Mouse (Mus musculus) cerebellum, adult 18-20 months (tissue): Measurements from ENCODE around the gene Zbp1.

Source experiments
- DNase-seq, 2 experiments: peaks; one replicate each; pipeline ENCODE4 v3.0.0; 2021

Zbp1 gene

DNA sequence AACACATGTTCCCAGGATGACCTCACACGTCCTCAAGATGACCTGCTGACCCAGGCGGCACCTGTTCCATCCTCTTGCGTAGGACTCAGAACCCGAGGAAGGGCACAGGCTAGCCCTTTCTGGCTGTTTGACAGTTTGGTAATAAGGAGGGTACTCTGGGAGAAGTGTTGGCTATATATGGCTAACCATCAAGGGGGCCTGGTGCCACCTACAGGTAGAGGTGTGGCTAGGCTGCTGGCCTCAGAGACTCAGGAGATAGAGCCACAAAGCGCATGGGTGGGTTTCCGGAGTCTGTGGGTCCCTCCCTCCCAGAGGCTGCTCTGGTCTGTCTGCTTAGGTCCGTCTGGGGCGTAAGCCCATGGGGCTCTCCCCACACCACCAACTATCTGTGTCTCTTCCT is 28.0 kb upstream of the Zbp1 start:
- DNase-seq, result no peak

DNA sequence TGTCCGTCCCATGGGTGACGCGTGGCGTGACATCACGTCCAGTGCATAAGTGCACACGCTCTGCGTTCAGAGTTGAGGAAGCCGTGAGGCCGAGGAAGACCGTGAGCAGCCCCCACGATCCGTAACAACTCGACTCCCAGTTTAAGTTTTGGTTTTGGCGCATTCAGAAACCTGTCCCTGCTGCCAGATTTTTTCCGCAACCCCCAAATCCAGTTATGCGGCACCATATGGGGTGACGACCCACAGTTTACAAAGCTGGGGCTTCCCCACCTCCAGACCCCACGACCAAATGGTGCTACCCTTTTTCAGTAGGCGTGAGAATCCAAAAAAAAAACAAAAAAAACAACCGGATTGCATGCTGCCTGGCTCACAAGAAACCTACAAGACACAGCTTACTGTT is 26.5 kb upstream of the Zbp1 start:
- DNase-seq, result no peak

DNA sequence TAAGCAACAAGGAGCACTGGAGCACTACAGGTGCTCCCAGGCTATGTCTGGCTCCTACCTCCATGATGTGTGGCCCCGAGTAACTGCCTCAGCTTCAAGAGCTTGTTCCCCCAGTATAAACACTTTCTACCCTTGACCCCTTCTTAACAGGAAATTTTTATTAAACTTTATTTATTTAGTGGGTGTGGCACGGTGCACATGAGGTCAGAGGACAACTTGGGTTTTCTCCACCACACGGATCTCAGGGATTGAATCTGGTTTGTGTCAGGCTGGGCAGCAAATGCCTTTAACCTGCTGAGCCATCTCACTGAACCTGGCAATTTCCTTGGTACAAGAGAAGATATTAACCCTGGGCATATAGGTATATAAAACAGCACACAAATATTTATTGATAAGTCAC is 25.4 kb upstream of the Zbp1 start:
- no peak for DNase-seq

DNA sequence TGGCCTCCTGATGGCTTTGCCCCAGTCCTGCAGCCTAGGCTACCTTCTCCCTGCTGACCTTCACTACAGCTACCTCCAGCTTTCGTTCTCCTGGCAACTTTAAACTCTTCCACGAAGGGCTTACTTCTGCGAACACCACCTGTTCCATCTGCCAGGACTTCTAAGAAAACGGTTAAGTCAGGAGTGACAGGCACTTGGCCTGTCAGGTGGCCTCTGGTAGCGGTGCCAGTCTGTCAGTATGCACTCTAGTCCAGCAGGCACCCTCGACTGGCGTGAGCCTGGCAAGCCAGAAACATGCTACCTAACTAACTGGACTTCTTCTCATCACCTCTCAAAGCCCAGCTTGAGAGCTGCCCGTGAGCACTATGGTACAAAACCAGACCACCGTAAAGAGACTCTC is 24.9 kb upstream of the Zbp1 start:
- DNase-seq, result no peak

DNA sequence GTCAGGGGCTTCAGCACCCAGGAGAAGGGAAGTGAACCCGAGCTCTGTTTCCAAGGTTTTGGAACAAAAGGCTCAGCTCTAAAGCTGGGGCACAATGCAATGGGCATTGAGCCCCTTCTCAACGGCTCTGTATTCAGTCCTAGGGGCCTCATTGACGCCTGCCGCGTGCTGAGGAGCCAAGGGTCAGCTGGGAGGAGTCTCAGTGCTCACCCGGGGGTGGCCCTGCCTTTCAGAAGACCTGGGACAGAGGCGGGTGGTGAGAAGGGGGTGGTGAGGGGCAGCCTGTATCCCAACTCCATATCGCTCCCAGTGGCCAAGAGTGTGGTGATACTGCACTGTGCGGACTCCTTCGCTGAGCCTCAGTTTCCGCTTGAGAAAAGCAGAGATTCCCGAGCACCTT is 24.2 kb upstream of the Zbp1 start:
- DNase-seq, result no peak

DNA sequence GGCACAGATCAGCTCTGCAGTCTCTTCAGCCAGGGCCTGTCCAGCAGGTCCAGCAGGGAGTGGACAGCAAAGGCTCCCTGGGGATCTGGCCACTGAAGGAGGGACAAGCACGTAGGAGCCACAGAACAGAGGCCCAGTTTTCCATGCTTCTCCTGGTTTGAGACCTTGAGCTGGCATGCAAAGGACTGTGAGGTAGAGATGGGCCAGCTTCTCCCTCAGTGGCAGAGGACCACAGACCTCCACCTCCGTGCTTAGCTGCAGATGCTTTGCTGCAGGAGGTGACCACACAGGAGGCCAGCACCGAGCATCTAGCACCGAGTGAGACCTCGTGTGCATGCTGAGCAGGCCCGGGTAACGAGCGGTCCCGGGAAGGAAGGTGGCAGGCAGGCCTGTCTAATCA is 22.0 kb upstream of the Zbp1 start:
- DNase-seq, result no peak

DNA sequence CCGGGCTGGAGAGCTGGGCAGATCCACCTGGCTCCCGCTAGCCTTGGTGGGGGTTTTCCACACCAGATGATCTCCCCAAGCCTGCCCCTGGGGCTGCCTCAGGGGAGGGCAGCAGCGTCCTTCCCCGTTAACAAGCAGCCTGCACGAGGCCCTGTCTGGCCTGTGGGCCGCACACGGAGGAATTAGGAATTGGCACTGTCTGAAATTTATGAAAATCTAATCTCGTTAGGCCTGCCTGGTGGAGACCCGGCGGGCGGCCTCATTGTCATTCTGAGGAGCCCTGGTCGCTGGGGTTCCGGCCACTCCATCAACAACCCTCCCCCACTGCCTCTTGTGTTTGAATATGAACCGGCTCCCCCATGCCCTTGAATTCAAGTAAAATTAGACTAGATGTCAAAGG is 19.8 kb upstream of the Zbp1 start:
- no peak for DNase-seq

DNA sequence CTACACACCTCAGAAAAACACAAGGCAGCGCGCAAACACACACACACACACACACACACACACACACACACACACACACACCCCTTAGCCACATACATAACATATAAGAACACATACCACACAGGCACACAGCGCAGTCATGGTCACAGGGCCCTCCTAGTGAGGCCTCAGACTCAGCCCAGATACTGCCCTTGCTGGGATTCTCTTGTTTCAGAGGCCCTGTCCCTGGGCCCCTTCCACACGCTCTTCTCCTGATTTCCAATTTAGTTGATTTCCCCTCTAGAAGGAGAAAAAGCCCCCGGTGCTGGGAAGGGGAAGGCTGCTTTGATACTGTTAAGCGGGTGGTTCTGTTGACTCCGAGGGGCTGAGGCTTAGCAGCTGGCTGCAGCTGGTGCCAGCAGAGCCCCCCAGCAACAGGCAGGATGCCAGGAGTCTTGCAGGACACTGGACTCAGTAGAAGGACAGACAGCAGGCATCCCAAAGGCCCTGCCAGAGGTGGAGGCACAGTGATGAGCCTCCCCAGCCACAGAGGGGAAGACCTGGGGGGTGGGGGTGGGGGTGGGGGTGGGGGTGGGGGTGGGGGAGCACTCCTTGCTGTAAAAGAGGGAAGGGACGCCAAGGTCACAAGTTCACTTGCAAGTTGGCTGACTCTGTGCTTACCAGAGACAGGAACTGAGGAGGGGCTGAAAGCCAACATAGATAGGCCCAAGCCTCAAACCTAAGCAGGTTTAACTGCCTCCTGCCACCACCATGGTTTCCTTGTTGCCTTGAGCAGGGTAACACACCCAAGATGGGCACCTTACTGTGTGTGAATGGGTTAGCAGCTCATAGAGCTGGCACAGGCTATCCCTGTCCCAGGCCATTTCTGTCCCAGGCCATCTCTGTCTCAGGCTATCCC is 17.0 kb upstream of the Zbp1 start:
- no peak for DNase-seq

DNA sequence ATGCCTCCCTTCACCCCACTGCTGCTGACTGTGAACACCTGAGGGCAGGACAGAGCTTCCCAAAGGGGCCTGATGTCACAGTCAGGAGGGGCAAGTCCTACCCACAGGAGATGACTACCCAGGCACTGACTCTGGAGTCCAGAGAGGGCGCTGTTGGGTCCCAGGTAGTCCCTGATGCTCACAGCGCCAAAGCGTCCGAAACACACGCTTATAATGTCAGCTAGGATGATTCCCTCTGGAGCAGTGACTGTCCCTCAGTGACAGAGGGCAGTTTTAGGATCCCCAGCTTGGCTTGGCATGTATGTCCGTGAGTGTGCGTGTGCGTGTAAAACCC is 14.0 kb upstream of the Zbp1 start:
- no peak for DNase-seq

DNA sequence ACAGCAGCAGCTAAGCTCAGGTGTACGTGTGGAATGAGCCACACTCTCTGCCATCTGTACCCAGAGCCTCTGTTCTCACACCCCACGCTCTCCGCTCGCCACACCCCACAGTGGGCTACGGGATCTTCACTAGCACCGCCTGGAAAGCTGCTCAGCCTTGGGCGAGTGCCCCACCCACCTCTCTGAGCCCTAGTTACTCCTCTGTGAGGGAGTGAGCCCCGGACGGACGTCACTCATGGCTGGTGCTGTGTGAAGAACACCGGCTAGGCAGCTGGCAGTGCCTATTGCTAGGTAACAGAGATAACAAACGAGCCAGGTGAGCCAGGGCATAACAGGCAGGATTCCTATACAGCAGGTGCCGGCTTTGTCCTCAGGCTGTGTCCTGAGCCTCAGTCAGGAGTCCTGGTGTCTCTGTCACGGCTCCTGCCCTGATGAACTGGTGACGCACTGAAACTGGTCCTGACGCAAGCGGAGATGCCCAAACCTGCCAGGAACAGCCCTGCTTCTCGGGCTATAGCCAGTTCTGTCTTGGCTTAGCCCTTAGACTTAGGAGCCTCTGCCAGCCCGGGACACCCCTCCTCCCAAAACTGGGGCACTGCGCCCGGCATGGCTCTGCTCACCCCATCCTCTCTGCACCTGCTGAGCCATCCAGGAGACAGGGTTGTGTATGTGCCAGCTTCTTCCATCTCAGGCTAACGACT is 13.5 kb upstream of the Zbp1 start:
- peak; percentile 12 to 17 for DNase-seq

DNA sequence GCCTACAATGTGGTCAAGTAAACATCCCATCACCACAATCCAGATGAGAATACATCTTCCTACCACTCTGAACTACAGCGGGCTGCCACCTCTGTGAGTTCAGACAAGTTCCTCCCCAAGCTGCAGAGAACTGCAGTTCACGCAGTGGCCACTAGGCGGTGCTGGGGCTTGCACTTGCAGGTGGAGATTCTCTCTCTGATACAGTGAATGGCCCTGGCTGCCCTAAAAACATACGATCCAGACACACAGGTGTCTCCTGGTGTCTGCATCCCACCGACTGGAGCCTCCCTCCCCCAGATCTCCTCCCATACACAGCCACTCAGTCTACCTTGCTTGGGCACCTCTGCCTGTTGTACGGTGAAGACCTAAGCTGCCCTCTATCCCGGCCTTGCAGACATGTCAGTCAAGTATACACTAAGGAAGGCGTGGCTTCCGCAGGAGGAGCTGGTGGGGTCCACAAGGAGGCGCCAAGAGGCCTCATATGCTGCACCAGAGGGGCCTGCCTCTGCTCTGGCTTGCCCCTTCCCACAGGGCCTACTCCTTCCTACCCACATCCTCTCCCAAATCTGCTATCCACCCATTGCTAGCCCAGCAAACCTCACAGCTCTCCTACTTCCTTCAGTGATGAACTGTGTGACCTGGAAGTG is 11.0 kb upstream of the Zbp1 start:
- DNase-seq, result peak; percentile 78 to 81

DNA sequence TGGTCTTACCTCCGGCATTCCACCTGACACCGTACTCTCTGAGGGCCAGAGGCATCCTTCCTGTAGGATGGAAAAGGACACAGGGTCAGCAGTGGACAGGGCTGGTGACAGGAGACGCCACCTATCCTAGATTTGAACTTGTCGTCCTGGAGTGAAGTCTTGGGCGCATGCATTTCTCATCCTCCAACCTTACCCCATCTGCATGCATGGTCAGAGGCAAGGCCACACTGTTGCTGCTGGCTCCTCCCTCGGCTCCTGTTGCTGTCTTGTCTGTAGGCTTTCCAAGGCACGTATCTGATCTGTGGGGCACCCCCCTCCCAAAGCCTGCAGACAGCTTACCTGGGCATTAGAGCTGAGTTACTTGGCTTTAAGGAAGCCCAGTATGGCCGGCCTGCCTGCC is 9.8 kb upstream of the Zbp1 start:
- no peak for DNase-seq

DNA sequence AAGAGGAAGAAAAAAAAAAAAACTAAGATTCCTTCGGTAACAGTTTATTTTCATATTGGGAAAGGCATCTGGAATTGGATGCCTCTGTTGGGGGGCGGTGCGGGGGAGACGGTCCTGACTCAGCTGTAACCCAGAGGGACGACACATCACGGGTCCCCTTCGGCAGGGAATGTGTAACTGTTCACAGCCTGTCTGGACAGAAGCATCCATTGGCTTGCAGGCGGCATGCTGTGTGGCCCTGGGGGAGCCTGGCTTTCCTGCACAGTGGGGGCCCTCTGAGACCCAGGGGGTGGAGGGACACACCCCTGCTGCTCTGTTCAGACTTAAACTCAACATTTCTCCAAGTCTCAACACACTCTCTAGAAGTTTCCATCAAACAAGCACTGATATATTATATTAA is 8.1 kb upstream of the Zbp1 start:
- DNase-seq, result no peak

DNA sequence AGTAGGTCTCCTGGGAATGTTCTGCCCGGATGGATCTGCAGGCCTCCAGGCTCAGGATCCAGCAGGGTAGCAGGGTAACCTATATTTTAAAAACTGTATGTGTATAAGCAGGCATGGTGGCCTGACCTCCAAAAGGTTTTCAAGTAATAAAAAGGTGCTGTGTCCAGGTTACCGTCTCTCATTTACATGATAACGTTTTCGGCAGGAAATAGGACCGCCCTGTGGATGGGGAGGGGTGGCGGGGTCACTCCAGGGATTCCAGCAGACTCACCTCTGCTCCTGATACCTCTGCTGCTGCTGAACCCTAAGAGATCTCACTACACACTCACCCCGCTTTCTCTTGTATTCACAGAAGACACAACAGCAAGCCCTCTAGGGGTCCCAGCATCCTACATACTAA is 7.2 kb upstream of the Zbp1 start:
- no peak for DNase-seq

DNA sequence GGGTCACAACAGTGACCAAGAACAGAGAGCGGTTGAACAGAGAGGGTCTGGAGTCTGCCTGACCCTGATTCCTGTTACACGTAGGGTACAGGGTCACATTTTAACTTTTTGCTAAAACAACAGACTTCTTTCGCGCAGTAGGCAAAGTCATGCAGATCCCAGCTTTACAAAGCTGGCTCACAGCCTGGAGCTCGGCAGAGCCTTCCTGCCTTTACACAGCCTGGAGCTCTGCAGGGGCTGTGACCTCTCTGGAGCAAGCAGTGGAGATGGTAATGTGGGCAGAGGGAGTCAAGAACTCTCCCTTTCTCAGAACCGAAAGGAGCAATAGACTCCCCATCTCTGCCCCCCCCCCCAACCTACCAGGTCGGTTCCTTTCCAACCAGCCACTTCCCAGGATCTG is 6.1 kb upstream of the Zbp1 start:
- no peak for DNase-seq

DNA sequence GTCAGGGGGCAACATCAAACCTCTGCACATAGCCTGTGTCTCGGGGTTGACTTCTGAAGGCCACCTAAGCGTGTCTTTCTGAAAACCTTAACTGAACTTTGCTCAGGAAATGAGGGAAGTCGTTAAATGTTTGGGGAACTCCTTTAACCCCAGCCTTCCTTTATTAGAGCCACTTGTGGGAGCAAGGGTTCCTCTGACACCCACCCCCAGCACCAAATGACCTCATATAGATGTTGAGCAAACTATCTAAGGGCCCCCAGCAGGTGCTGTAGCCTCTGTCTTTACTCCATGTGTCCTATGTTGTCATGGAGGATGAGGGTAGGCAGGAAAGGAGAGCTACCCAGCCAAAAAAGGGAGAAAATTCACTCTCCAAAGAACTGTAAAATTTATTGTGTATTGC is 5.4 kb upstream of the Zbp1 start:
- no peak for DNase-seq

DNA sequence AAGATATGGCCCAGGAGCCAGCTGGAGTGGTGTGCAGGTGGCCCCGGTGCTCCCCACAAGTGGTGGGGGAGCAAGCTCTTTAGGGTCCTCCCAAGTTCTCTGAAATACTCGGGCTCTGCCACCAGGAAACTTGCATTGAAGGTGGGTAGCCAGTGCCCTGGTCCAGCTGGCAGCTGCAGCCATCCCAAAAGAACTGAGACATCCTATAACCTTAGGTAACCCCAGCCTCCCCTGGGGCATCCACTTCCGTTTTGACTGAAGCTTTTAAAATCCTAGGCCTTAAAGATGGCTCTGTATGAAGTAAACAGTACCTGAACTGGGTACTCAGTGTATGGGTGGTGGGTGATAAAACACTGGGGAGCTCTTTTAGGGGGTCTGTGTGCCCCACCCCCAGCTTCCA is 4.8 kb upstream of the Zbp1 start:
- no peak for DNase-seq

DNA sequence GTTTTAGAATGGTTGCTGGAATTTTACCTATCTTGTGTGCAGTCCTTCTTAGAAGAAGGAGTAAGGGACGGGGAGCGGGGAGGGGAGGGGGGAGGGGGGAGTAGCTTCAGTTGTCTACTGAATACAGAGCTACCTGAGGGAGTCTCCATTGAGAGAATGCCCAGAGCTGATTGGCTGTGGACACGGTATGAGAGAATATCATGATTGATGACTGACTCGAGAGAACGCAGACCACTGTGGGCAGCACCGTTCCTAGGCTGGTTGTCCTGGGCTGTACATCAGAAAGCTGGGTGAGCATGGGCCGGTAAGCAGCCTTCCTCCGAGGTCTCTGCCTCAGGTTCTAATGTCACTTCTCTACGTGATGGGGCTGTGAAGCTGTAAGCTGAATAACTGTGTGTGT is 2.0 kb upstream of the Zbp1 start:
- no peak for DNase-seq

DNA sequence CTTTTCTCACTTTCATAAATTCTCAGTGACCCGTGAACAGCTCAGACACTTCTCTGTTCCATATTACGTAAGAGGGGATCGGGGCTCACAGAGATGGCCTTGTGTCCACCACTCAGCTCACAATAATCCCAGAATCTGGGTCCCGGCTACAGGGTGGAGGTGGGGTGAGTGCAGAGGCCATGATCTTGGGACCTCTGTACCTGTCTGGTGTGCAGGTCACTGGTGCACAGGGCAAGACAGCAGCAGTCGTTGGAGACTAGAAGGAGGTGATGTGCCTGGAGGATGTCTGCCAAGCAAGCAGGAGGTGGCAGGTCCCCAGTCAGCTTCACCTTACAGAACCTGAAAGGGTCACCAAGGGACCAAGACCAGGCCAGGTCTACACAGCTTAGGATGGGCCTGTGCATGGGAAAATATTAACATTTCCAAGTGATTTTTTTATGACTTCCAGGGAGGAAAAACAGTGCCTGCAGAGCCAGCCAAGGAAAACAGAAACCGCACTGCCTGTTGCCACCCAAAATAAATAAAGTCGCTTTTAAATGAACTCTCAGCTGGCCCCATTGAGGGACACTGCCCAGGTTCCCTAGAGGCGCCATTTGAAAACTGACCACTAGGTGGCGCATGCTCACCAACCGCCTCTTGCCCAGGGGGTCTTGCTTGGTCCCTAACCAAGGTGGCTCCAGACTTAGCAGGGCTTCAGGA is 682 bp upstream of the Zbp1 start:
- DNase-seq, result no peak

DNA sequence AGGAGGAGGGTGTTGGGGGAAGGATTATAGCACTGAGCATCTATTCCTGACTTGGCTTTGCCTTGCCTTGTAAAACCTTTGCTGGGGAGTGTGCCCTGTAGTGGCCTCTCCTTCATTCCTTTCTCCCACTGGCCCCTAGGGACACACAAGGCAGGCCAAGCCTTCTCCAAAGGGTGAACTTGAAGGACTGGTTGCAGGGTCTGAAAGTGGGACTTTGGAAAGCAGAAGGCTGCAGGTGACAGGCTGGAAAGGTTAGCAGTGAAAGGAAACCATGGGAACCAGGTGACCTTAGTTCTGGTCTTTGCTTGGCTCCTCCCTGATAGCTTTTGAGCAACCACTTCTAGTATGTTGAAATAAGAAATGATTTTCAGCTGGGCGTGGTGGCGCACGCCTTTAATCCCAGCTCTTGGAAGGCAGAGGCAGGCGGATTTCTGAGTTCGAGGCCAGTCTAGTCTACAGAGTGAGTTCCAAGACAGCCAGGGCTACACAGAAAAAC is 912 bp downstream of the Zbp1 start:
- DNase-seq, result no peak

DNA sequence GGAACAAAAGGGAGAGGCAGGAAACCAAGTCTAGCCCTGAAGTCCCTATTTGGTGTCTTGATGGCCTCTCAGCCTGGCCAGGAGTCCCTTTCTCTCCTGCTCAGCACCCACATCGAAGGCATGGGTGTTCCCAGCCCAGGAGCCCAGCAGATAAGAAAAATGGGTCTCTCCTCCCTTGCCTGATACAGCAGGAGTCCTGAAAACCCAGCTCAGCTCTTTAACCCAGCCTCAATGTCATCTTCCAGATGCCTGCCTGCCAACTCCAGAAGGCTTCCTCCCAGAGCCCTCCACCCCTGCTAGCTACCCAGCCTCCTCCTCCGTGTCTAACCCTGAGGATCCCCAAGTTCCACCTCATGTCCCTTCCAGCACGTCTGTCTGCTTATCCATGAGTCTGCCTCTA is 1.5 kb downstream of the Zbp1 start:
- DNase-seq, result no peak

DNA sequence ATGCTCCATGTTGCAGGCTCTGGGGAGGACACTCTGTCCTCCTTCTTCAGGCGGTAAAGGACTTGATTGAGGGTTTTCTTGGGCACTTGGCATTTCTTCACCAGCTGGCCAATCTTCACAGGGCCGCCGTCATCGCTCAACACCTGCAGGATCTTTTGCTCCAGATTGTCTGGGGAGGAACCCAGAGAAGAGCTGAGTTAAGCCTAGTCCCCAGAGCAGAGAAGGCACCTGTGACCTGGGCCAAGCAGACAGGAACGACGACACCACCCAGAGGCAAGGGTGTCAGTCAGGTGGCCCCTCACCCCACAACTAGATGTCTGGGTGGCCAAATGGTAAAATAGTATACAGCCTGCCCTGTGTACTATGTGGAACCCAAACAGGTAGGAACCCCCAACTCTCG is 1.9 kb downstream of the Zbp1 start:
- no peak for DNase-seq

DNA sequence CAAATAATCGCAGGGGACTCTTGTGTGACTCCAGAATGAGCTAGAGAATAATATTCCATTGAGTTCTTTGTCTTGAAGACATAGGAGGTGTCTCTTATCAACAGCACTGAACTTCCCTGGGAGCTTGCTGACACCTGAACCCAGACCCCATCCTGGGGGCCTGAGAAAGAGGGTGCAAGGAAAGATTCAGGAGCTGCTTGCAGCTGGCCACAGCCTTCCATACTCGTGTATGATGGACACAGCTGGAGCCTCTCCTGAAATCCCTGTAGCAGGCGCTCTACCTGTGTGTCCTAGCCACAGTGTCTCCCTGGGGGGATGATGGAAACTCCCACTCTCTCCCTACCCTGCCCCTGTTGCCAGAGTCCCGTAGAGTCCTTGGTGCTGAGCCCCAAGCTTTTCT is 6.5 kb downstream of the Zbp1 start:
- no peak for DNase-seq
